Mouse (Mus musculus) heart, embryonic 12.5 days (tissue): ENCODE measurements at regions not wholly inside any gene's neighbourhood (a gene's known extent, or its start where the extent isn't known, plus 50 kb on each side); places are given as distances from the start of the nearest gene placed in this dataset.

Experiments used
- ATAC-seq: fragments of 200-750 bp; cut with Nextera tagmentation; 2 replicates; pipeline ENCODE4 v1.8.0; 2017; ENCODE audit warnings: moderate TSS enrichment, moderate library complexity; ENCODE audit not compliant: insufficient number of reproducible peaks, low FRiP score
- H3K27ac ChIP-seq: fragments of 300-500 bp; sonication (generic); 2 replicates; pipeline ENCODE4 v1.5.1; 2016; ENCODE audit warnings: mild to moderate bottlenecking, moderate library complexity; ENCODE audit not compliant: poor library complexity, severe bottlenecking
- H3K27me3 ChIP-seq: fragments of 300-500 bp; sonication (generic); replicated peaks from 2 replicates; pipeline ENCODE4 v1.6.1; 2016; ENCODE audit warnings: mild to moderate bottlenecking, moderate library complexity
- H3K36me3 ChIP-seq: fragments of 300-500 bp; sonication (generic); 2 replicates; pipeline ENCODE4 v1.6.1; 2016; ENCODE audit warnings: mild to moderate bottlenecking, moderate library complexity
- H3K4me1 ChIP-seq: fragments of 300-500 bp; sonication (generic); replicated peaks from 2 replicates; pipeline ENCODE4 v1.6.1; 2016; ENCODE audit warnings: mild to moderate bottlenecking
- H3K4me2 ChIP-seq: fragments of 300-500 bp; sonication (generic); 2 replicates; pipeline ENCODE4 v1.6.1; 2016; ENCODE audit warnings: mild to moderate bottlenecking, moderate library complexity
- H3K4me3 ChIP-seq: fragments of 300-500 bp; sonication (generic); 2 replicates; pipeline ENCODE4 v1.5.1; 2016; ENCODE audit warnings: mild to moderate bottlenecking
- H3K9ac ChIP-seq: fragments of 300-500 bp; sonication (generic); 2 replicates; pipeline ENCODE4 v1.6.1; 2016; ENCODE audit warnings: mild to moderate bottlenecking, moderate library complexity
- H3K9me3 ChIP-seq: fragments of 300-500 bp; sonication (generic); replicated peaks from 2 replicates; pipeline ENCODE4 v1.6.1; 2016; ENCODE audit warnings: mild to moderate bottlenecking, moderate library complexity
- WGBS: fragments of 180-500 bp; shearing (Covaris S2); methylation state at CpG from one replicate; pipeline ENCODE4 v1.1.7; 2016; 5-methylcytosine and 5-hydroxymethylcytosine counted together

DNA sequence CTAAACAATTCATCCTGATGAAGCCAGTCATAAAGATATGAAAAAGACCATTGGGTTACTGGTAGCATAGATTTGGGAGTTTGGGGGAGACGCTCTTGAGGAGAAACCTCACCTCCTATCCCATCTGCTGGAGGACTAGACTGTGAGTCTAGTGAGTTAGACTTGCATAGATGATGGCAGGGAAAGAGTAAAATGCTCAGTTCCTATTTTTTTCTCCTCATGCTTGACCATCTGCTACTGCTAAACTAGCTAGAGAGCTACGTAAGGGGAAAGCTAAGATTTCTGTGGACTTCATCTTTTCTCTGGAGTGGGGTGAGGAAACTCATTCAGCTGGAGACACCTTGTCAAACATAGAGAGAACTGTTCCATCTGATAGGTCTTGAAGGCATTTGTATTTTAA lies 118.4 kb upstream of the Gnao1 start:
- Histone ChIP-seq H3K4me3 (no peak overlapping the region), H3K4me2 (no peak overlapping the region), H3K27ac (no peak overlapping the region), H3K9ac (no peak overlapping the region), H3K36me3 (no peaks in the 10 kb centered on the region), H3K4me1 (0 out of 2 replicates have a peak, but pooled peaks cover 4% of the 10 kb centered on the region), H3K27me3 (no peaks in the 10 kb centered on the region; the same call in 1 of the 2 replicates), H3K9me3 (no peaks in the 10 kb centered on the region)
- no peak for ATAC-seq
- 86% methylated on average over 2 of the region's 2 CpGs for WGBS

DNA sequence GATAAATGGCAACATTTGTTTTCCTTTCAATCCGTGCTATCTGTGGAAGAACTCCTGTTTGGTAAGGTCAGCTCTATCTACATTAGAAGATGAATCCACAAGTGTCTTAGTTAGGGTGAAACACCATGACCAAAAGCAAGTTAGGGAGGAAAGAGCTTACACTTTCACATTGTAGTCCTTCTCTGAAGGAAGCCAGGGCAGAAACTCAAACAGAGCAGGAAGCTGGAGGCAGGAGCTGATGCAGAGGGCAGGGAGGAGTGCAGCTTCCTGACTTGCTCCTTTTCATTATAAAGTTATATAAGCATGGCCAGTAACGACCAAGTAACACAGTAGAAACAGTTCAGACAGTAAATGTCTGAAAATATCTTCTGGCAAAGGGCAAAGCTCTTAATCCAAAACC lies 117.9 kb upstream of the Gnao1 start:
- Histone ChIP-seq H3K27ac (no peak overlapping the region), H3K9me3 (no peaks in the 10 kb centered on the region), H3K36me3 (no peaks in the 10 kb centered on the region), H3K4me2 (no peak overlapping the region), H3K4me3 (no peak overlapping the region), H3K9ac (no peak overlapping the region), H3K4me1 (0 out of 2 replicates have a peak, but pooled peaks cover 4% of the 10 kb centered on the region), H3K27me3 (no peaks in the 10 kb centered on the region; the same call in 1 of the 2 replicates)
- no peak for ATAC-seq
- 64% methylated on average over 2 of the region's 2 CpGs for WGBS

DNA sequence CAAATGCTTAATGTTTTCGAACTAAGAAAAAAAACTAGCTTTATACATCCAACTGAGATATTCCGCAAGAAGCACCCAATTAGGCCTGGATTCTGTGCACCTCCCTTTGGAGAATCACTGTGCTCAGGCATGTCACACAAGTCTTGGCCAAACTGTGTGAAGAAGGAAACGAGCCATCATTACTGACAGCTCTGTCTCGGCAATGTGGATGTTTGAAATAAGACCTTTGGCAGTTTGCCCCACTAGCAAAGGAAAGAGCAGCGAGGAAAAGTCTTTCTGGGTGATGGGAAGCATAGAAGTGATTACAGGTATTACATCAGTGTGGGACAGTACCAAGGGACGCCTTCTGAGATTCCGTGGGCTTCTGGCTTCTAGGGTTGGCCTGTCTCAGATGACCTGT lies 112.6 kb upstream of the Gnao1 start:
- H3K4me2 ChIP-seq = no peak overlapping the region
- WGBS = 43% methylated on average over 7 of the region's 7 CpGs
- no peak overlapping the region for H3K9ac ChIP-seq

DNA sequence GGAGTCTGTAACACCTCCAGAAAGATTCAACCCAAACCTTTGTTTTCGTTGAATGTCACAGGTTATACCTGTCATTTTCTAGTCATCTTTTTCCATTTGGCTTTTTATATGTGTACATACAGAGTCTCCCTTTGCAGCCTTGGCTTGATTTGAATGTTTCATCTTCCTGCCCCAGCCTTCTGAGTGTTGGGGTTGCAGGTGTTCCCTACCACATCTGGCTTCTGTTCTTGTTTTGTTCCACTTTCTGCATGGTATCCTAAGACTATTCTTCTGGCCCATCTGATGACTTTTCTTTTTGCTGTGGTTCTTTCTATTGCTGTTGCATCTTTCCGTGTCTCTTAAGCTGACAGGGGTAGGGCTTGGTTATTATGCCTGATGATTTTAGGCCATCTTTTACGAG lies 111.3 kb upstream of the Gnao1 start:
- Histone ChIP-seq H3K4me1 (0 out of 2 replicates have a peak, but pooled peaks cover 5% of the 10 kb centered on the region), H3K9me3 (no peaks in the 10 kb centered on the region), H3K36me3 (no peaks in the 10 kb centered on the region), H3K4me3 (no peak overlapping the region), H3K27ac (no peak overlapping the region), H3K9ac (no peak overlapping the region), H3K4me2 (no peak overlapping the region), H3K27me3 (no peaks in the 10 kb centered on the region; the same call in 1 of the 2 replicates)
- WGBS = 78% methylated on average over 3 of the region's 3 CpGs
- ATAC-seq = no peak

More for the DNA sequence above, 112.6 kb upstream of the Gnao1 start:
- no peaks in the 10 kb centered on the region; the same call in 1 of the 2 replicates for H3K27me3 ChIP-seq
- H3K36me3 ChIP-seq = no peaks in the 10 kb centered on the region
- no peak for ATAC-seq
- no peak overlapping the region for H3K27ac ChIP-seq
- H3K9me3 ChIP-seq = no peaks in the 10 kb centered on the region
- 0 out of 2 replicates have a peak, but pooled peaks cover 10% of the 10 kb centered on the region for H3K4me1 ChIP-seq
- no peak overlapping the region for H3K4me3 ChIP-seq

DNA sequence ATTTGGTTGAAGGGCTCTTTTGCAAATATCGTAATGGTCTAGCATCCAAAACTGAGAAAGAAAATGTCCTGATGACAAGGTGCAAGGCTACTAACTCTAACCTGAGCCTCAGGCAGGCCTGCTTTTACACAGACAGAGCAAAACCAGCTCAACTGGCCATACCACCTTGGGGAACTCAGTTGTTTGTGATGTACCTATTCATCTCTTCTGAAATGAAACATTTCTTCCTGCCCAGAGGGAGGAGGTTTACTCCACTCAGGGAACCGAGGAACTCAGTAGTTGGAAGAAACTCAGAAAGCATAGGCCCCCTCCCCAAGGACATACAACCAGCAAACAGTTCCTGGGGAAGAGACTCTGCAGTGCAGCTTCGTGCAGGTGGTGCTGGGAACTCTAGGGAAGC lies 108.4 kb upstream of the Gnao1 start:
- H3K4me2 ChIP-seq = no peak overlapping the region
- H3K9me3 ChIP-seq = no peaks in the 10 kb centered on the region
- ATAC-seq = no peak
- H3K36me3 ChIP-seq = no peaks in the 10 kb centered on the region
- WGBS = 74% methylated on average over 3 of the region's 3 CpGs
- H3K4me1 ChIP-seq = 0 out of 2 replicates have a peak, but pooled peaks cover 5% of the 10 kb centered on the region
- no peaks in the 10 kb centered on the region for H3K27me3 ChIP-seq
- no peak overlapping the region for H3K9ac ChIP-seq
- no peak overlapping the region for H3K27ac ChIP-seq
- no peak overlapping the region for H3K4me3 ChIP-seq

DNA sequence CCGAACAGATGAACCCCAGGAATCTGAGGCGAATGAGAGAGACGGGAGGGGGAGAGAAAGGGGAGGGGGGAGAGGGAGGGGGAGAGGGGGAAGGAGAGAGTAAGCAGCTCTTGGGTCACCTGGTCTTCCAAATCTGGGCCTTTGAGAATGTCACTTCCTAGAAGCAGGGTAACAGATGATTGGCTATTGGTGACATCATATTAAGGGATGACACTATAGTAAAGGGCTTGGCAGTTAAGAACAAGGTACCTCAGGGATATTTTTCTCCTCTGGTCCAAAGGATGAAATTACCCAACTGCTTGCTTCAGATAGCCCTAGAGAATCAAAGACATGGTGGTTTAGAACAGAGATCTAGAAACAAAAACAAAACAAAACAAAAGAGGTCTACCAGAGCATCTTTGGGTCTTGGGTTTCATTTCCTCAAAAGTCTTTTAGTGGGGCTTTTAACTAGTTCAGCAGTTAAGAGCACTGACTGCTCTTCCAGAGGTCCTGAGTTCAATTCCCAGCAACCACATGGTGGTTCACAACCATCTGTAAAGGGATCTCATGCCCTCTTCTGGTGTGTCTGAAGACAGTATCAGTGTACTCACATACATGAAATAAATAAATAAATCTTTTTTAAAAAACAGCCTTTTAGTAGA lies 97.6 kb upstream of the Gnao1 start:
- Histone ChIP-seq H3K4me2 (no peak overlapping the region), H3K4me1 (no peaks in the 10 kb centered on the region), H3K36me3 (no peaks in the 10 kb centered on the region), H3K27me3 (no peaks in the 10 kb centered on the region), H3K27ac (no peak overlapping the region), H3K4me3 (no peak overlapping the region), H3K9ac (no peak overlapping the region), H3K9me3 (no peaks in the 10 kb centered on the region)
- 79% methylated on average over 3 of the region's 3 CpGs for WGBS
- ATAC-seq = no peak

DNA sequence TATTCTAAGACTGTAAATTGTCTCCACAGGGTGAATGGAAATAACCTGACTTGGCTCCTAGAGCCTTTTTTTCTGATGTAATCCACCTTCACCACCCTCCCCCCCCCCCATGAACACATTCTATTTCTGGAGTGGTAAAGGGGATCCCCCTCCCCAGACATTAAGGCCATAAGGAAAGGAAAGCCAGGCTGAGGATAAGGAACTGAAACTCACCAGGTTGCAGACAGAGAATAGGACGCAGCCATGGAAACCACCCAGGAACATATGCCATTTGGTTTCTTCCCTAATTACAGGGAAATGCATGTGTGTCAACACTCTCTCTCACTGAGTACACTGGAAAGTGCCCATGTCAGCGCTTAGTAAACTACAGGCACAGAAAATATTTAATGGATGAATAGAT lies 96.5 kb upstream of the Gnao1 start:
- H3K9ac ChIP-seq = no peak overlapping the region
- H3K27me3 ChIP-seq = no peaks in the 10 kb centered on the region
- H3K36me3 ChIP-seq = no peaks in the 10 kb centered on the region
- ATAC-seq = no peak
- no peaks in the 10 kb centered on the region for H3K4me1 ChIP-seq
- H3K4me2 ChIP-seq = no peak overlapping the region
- H3K27ac ChIP-seq = no peak overlapping the region
- no peaks in the 10 kb centered on the region for H3K9me3 ChIP-seq
- no peak overlapping the region for H3K4me3 ChIP-seq
- WGBS = 67% methylated on average over 2 of the region's 2 CpGs

DNA sequence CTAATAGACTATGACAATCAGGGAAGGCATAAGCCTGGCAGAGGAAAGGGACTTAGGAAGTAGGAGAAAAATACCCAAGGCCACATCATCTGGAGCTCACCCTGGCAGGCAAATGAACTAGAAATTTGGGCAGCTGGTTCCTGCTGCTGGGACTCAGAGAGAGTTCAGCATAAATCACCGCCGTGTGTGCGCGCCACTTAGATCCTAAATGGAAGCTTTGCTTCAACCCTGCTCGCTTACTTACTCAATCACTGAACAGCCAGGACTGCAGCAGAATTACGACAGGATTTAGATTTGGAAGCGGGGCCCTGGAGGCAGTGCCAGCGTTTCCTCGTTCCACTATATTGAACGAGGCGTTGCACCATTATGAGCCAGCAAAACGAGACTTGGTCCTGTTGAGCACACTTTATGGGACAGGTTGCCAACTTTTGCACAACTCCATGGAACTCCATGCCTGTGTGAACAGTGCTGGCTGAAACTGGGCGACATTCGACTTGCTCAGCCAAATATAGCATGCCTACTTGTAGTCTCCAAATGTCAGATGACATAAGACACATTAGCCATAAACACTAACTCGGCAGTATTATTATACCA lies 84.8 kb upstream of the Gnao1 start:
- ATAC-seq = no peak
- Histone ChIP-seq H3K4me2 (no peak overlapping the region), H3K27ac (no peak overlapping the region), H3K4me1 (0 out of 2 replicates have a peak, but pooled peaks cover 8% of the 10 kb centered on the region), H3K4me3 (no peak overlapping the region), H3K9ac (no peak overlapping the region), H3K9me3 (no peaks in the 10 kb centered on the region), H3K27me3 (no peaks in the 10 kb centered on the region), H3K36me3 (no peaks in the 10 kb centered on the region)
- 83% methylated on average over 15 of the region's 15 CpGs for WGBS

DNA sequence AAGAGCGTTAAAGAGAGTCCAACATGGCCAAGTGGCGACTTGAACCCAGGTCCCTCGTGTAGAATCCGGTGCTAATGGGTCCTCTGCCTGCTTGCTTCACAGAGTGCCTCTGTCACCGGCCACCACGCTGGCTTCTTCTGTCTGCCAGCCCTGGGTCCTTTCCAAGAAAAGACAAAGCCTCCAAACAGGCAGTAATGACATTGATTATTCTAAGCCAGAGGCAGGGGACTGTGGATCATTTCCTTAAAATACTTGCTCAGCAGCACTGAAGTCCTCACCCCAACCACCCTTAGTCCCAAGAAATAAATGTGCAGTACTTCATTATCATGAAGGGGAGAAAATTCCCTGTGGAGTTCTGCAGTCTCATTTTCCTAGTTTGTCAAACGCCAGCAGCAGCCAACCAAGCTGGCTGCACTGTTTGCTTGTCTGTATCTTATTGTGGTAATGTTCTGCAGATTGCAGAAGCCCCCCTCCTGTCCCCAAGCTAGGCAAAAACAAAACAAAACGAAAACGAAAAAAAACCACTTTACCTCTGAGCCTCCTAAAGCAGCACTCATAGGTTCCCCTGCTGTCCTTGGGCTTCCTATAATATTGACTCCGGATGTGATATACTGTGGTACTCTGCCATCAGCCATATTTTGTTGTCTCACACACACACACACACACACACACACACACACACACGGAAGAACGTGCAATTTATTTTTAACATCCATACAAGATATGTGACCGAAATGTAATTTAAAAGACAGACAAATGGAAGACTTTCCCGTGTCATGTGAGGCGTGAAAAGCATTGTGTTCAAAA lies 80.4 kb upstream of the Gnao1 start:
- Histone ChIP-seq H3K9ac (no peak overlapping the region), H3K4me3 (no peak overlapping the region), H3K9me3 (no peaks in the 10 kb centered on the region), H3K27ac (no peak overlapping the region), H3K27me3 (no peaks in the 10 kb centered on the region), H3K36me3 (no peaks in the 10 kb centered on the region), H3K4me1 (peaks cover 14% of the 10 kb centered on the region), H3K4me2 (no peak overlapping the region)
- ATAC-seq = no peak
- WGBS = 74% methylated on average over 15 of the region's 15 CpGs

DNA sequence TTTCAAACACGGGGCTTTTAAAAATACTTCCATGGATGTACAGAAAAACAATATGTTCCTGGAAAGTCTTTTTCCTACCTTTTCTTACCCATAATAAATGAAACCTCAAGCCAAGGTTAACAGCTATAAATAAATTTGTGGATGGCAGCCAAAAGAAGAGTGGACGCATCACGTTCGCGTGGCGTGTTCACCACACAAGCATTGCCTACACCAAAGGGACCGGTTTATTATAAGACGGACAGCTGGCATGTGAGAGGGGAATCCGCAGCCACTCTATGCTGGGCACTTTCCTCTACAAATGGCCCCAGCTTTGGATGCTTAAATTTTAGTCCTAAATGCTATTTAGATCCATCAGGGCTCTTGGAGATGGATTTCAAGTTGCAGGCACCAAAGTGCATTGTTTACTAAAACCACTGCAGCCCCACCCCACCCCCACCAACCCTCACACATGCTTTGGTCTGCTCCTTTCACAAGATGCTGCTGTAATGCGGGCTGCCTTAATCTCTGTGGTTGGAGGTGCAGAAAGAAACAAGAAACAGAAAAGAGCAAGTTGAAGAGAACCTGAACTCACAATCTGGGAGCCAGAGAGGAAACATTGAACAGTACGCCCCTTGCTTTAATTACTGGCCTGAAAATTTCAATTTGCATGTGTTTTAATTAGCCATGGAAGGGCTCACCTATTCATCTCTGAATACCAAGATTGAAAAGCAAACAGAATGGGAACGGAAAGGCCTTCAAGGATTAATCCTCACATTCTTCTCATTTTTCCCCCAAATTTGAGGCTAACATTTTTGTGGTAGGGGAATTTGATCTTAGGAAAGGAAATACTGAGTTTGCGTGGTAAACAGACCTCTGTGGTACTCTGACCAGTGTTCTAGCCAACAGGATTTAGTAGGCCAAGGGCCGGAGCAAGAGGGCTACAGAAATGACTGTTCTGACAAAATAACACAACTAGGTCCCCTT lies 78.7 kb upstream of the Gnao1 start:
- Histone ChIP-seq H3K27me3 (no peaks in the 10 kb centered on the region), H3K36me3 (no peaks in the 10 kb centered on the region), H3K4me1 (peaks cover 29% of the 10 kb centered on the region), H3K27ac (no peak overlapping the region), H3K4me3 (no peak overlapping the region), H3K9ac (no peak overlapping the region), H3K4me2 (no peak overlapping the region), H3K9me3 (no peaks in the 10 kb centered on the region)
- ATAC-seq = no peak
- WGBS = 73% methylated on average over 14 of the region's 14 CpGs
